ENCODE assay signal across 15 mouse cellular contexts in genomic region chr15:99326407-99326806, GRCm38 (mm10). TPM values are rescaled to one million over a fixed set of nuclear protein-coding genes. Genes with fewer than 3 reads are reported as not detected.
DNase-seq lines count a peak whose midpoint lies in the region; ATAC-seq and TF ChIP-seq lines count a peak whose summit lies in the region.
"Had no signal": no experiment of that assay in that cellular context is flagged by ENCODE, and none has a peak within 500 bp of the region (broad histone marks: within the 10 kb centered on the region; RNA-seq: fewer than 3 reads in every experiment).

No protein-coding gene starts in this region.

- peaks cover 55% of the 10 kb centered on the region for H3K36me3 ChIP-seq in stomach, embryonic 14.5 days (ENCODE audit: control insufficient read depth, insufficient read depth, low read length)
- H3K36me3 ChIP-seq in stomach, postnatal 0 days (ENCODE audit: control insufficient read depth, insufficient read depth, low read length): peaks cover 10% of the 10 kb centered on the region
- H3K36me3 ChIP-seq in midbrain, embryonic 13.5 days: peaks cover 67% of the 10 kb centered on the region
- H3K36me3 ChIP-seq in forebrain, embryonic 12.5 days (replicated peaks): peaks cover 65% of the 10 kb centered on the region
- H3K36me3 ChIP-seq: G1E had no signal

- H3K4me3 ChIP-seq in stomach, embryonic 14.5 days (ENCODE audit: low read depth, low read length): no peak overlapping the region
- H3K4me3 ChIP-seq in stomach, postnatal 0 days (ENCODE audit: low read depth, low read length): no peak overlapping the region
- no peak overlapping the region for H3K4me3 ChIP-seq in midbrain, embryonic 13.5 days (replicated peaks)
- no peak overlapping the region for H3K4me3 ChIP-seq in forebrain, embryonic 12.5 days (replicated peaks)
- H3K4me3 ChIP-seq: forebrain, embryonic 10.5 days; neural tube, embryonic 12.5 days had no signal

- no peak for TF ChIP-seq CTCF in stomach, postnatal 0 days (IDR thresholded peaks at IDR 0.05; ENCODE audit: low read depth)

- no peak overlapping the region for H3K9ac ChIP-seq in stomach, embryonic 14.5 days (replicated peaks; ENCODE audit: low read depth, low read length)
- no peak overlapping the region for H3K9ac ChIP-seq in stomach, postnatal 0 days (ENCODE audit: low read length)
- no peak overlapping the region for H3K9ac ChIP-seq in midbrain, embryonic 13.5 days (replicated peaks)
- no peak overlapping the region for H3K9ac ChIP-seq in forebrain, embryonic 12.5 days
- H3K9ac ChIP-seq: neural tube, embryonic 12.5 days had no signal

- no peaks in the 10 kb centered on the region for H3K27me3 ChIP-seq in stomach, embryonic 14.5 days (ENCODE audit: control insufficient read depth, insufficient read depth, low read length)
- no peaks in the 10 kb centered on the region for H3K27me3 ChIP-seq in stomach, postnatal 0 days (ENCODE audit: control insufficient read depth, insufficient read depth, low read length)
- H3K27me3 ChIP-seq in midbrain, embryonic 13.5 days: no peaks in the 10 kb centered on the region
- no peaks in the 10 kb centered on the region for H3K27me3 ChIP-seq in forebrain, embryonic 12.5 days
- H3K27me3 ChIP-seq: neural tube, embryonic 12.5 days had no signal

- ATAC-seq in stomach, embryonic 14.5 days (ENCODE audit: insufficient number of reproducible peaks, insufficient read depth, low FRiP score, low read depth): no peak
- ATAC-seq in stomach, postnatal 0 days (ENCODE audit: low FRiP score, low TSS enrichment): no peak
- ATAC-seq in midbrain, embryonic 13.5 days: no peak
- ATAC-seq in forebrain, embryonic 12.5 days (ENCODE audit: low FRiP score): no peak

- TF ChIP-seq EP300 in stomach, postnatal 0 days (optimal IDR thresholded peaks at IDR 0.05): no peak

- peak overlapping the region; percentile 21; the same call in 1 of the 2 replicates for H3K27ac ChIP-seq in stomach, embryonic 14.5 days (ENCODE audit: low read length)
- H3K27ac ChIP-seq in stomach, postnatal 0 days (replicated peaks): no peak overlapping the region
- H3K27ac ChIP-seq in midbrain, embryonic 13.5 days: no peak overlapping the region
- no peak overlapping the region for H3K27ac ChIP-seq in forebrain, embryonic 12.5 days
- H3K27ac ChIP-seq: forebrain, embryonic 10.5 days; neural tube, embryonic 12.5 days had no signal

- intact Hi-C loops in heart, postnatal 36 days (cut with DNase I): loop anchor here (1.0 to 2.0 kb wide), 2 partner anchors 9 to 44 kb away; partner anchors contain the start of gene Fmnl3

- no peaks in the 10 kb centered on the region for H3K9me3 ChIP-seq in stomach, embryonic 14.5 days (ENCODE audit: control insufficient read depth, low read depth, low read length)
- H3K9me3 ChIP-seq in stomach, postnatal 0 days (ENCODE audit: control insufficient read depth, low read length): no peaks in the 10 kb centered on the region
- H3K9me3 ChIP-seq in midbrain, embryonic 13.5 days: no peaks in the 10 kb centered on the region
- 0 out of 2 replicates have a peak, but pooled peaks cover 2% of the 10 kb centered on the region for H3K9me3 ChIP-seq in forebrain, embryonic 12.5 days
- H3K9me3 ChIP-seq: forebrain, embryonic 10.5 days; G1E; neural tube, embryonic 12.5 days had no signal

- H3K4me1 ChIP-seq in stomach, embryonic 14.5 days (ENCODE audit: control insufficient read depth, insufficient read depth, low read length): no peaks in the 10 kb centered on the region
- no peaks in the 10 kb centered on the region for H3K4me1 ChIP-seq in stomach, postnatal 0 days (replicated peaks; ENCODE audit: control insufficient read depth, insufficient read depth)
- no peaks in the 10 kb centered on the region for H3K4me1 ChIP-seq in midbrain, embryonic 13.5 days (replicated peaks)
- H3K4me1 ChIP-seq in forebrain, embryonic 12.5 days: no peaks in the 10 kb centered on the region
- H3K4me1 ChIP-seq: neural tube, embryonic 12.5 days had no signal

- WGBS in stomach, embryonic 14.5 days: 35% methylated on average over 2 of the region's 2 CpGs
- WGBS in stomach, postnatal 0 days: 40% methylated on average over 2 of the region's 2 CpGs
- 65% methylated on average over 2 of the region's 2 CpGs for WGBS in midbrain, embryonic 13.5 days
- 78% methylated on average over 2 of the region's 2 CpGs for WGBS in forebrain, embryonic 12.5 days

- DNase-seq in heart, adult 11 months: peak; percentile 98
- no peak for DNase-seq in heart, postnatal 36 days
- no peak for DNase-seq in stomach, postnatal 0 days (ENCODE audit: low spot score)
- peak; percentile 54 for DNase-seq in kidney, adult 9 months
- no peak for DNase-seq in urinary bladder, postnatal 10 days (ENCODE audit: low spot score)
- DNase-seq: gastrocnemius, postnatal 25 days; right cerebral cortex, adult 18-20 months had no signal

- no peak overlapping the region for H3K4me2 ChIP-seq in stomach, embryonic 14.5 days (replicated peaks; ENCODE audit: low read depth, low read length)
- H3K4me2 ChIP-seq in stomach, postnatal 0 days (replicated peaks; ENCODE audit: low read depth): no peak overlapping the region
- no peak overlapping the region for H3K4me2 ChIP-seq in midbrain, embryonic 13.5 days (replicated peaks)
- no peak overlapping the region for H3K4me2 ChIP-seq in forebrain, embryonic 12.5 days
- H3K4me2 ChIP-seq: midbrain, embryonic 11.5 days; neural tube, embryonic 12.5 days had no signal

RNA-seq across cellular contexts. Expression of gene Fam186b, which starts 30.7 kb away (rescaled TPM):
- not detected for total RNA-seq in heart, postnatal 36 days (2021)
- polyA plus RNA-seq in stomach, embryonic 14.5 days (2014; fragmentation: Nextera tagmentation; extraction: Ambion mirVana): 0.13 TPM in 1 of 2 replicates, not detected in the other
- polyA plus RNA-seq in stomach, postnatal 0 days (2015; fragmentation: Nextera tagmentation; extraction: Ambion mirVana): 0.28 TPM in 1 of 2 replicates, not detected in the other
- 0.35 TPM in 2 replicates for polyA plus RNA-seq in midbrain, embryonic 13.5 days (2015; fragmentation: Nextera tagmentation; extraction: Ambion mirVana)
- 0.18 and 0.19 TPM in 2 replicates for polyA plus RNA-seq in forebrain, embryonic 12.5 days (2016; fragmentation: Nextera tagmentation; extraction: Ambion mirVana)
- total RNA-seq: G1E; gastrocnemius, postnatal 25 days; liver, adult 2 months had no signal
- polyA plus RNA-seq: G1E; liver, adult 2 months had no signal

RNA-seq across cellular contexts. Expression of gene Prpf40b, which starts 31.5 kb away (rescaled TPM):
- total RNA-seq in heart, postnatal 36 days (2021): 10 to 100 TPM; 20.4 to 24.3 TPM
- 57.3 and 57.5 TPM in 2 replicates for polyA plus RNA-seq in stomach, embryonic 14.5 days (2014; fragmentation: Nextera tagmentation; extraction: Ambion mirVana)
- polyA plus RNA-seq in stomach, postnatal 0 days (2015; fragmentation: Nextera tagmentation; extraction: Ambion mirVana): 16.1 and 18.3 TPM in 2 replicates
- polyA plus RNA-seq in midbrain, embryonic 13.5 days (2015; fragmentation: Nextera tagmentation; extraction: Ambion mirVana): 115 and 125 TPM in 2 replicates
- polyA plus RNA-seq in forebrain, embryonic 12.5 days (2016; fragmentation: Nextera tagmentation; extraction: Ambion mirVana): 86.9 and 88.2 TPM in 2 replicates

RNA-seq across cellular contexts. Expression of gene Fmnl3, which starts 43.9 kb away (rescaled TPM):
- 10 to 100 TPM; 19.0 to 22.3 TPM for total RNA-seq in heart, postnatal 36 days (2021)
- polyA plus RNA-seq in stomach, embryonic 14.5 days (2014; fragmentation: Nextera tagmentation; extraction: Ambion mirVana): 21.5 and 23.1 TPM in 2 replicates
- polyA plus RNA-seq in stomach, postnatal 0 days (2015; fragmentation: Nextera tagmentation; extraction: Ambion mirVana): 8.0 and 8.6 TPM in 2 replicates
- 8.5 and 8.7 TPM in 2 replicates for polyA plus RNA-seq in midbrain, embryonic 13.5 days (2015; fragmentation: Nextera tagmentation; extraction: Ambion mirVana)
- 12.1 and 14.1 TPM in 2 replicates for polyA plus RNA-seq in forebrain, embryonic 12.5 days (2016; fragmentation: Nextera tagmentation; extraction: Ambion mirVana)

Comparison
In these comparisons a context has a peak if more than half of its experiments do, and no peak if none do; other contexts are left out.
1. DNase-seq: peak in heart, adult 11 months (single experiment) and kidney, adult 9 months (single experiment); none in heart, postnatal 36 days (0 of 2), stomach, postnatal 0 days (single experiment) and urinary bladder, postnatal 10 days (single experiment).